Mouse (Mus musculus): ENCODE measurements around the gene Rab44. TPM values are rescaled to one million over a fixed set of nuclear protein-coding genes. Genes with fewer than 3 reads are reported as not detected.

Gene Rab44
- polyA plus RNA-seq, 1 experiment from 2014 or later, result not detected

- H3K4me3 ChIP-seq (ENCODE audit: low read depth, low read length), result no peak overlapping the region
- no peaks in the 10 kb centered on the region for H3K9me3 ChIP-seq (replicated peaks; ENCODE audit: control insufficient read depth, low read length)
- no peak overlapping the region for H3K4me2 ChIP-seq (ENCODE audit: low read length)
- peak overlapping the region; percentile 70; the same call in 1 of the 2 replicates for H3K27ac ChIP-seq (ENCODE audit: low read depth, low read length)
- H3K9ac ChIP-seq (ENCODE audit: low read length), result no peak overlapping the region
- H3K27me3 ChIP-seq (replicated peaks; ENCODE audit: control insufficient read depth, insufficient read depth, low read length), result no peaks in the 10 kb centered on the region
- ATAC-seq (peak; percentile 55; the same call in 1 of the 2 replicates), DNase-seq (ENCODE audit: low spot score) (peak; percentile 56)
- H3K36me3 ChIP-seq (ENCODE audit: control insufficient read depth, insufficient read depth, low read length), result no peaks in the 10 kb centered on the region
- 10% methylated on average over 17 of the region's 17 CpGs for WGBS
- peaks cover 10% of the 10 kb centered on the region for H3K4me1 ChIP-seq (ENCODE audit: control insufficient read depth, insufficient read depth, low read length)
Observed at GRCm38 (mm10) chr17:29164469-29165111, 50.6 kb downstream of the Rab44 start.

DNA sequence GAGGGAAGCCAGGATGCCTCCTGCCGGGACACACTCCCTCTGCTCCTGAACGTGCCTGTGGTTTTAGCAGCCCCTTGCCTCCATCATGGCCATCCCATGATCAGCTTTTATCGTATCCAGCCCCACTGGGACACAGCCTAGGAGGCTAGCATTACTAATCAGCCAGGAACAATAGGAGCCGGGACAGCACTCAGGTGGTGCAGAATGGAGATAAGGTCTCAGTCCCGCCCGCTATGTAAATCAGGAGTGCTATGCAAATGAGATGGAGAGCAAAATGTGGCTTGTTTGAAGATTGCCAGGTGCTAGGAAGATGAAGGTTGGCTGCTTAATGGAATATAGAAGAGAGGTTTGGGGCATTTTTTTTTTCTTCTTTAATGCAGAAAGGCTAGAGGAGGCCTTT lies 51.5 kb downstream of the Rab44 start:
- no peaks in the 10 kb centered on the region for H3K36me3 ChIP-seq (ENCODE audit: control insufficient read depth, insufficient read depth, low read length)
- 9% methylated on average over 6 of the region's 6 CpGs for WGBS
- peaks cover 10% of the 10 kb centered on the region for H3K4me1 ChIP-seq (ENCODE audit: control insufficient read depth, insufficient read depth, low read length)
- H3K27me3 ChIP-seq (replicated peaks; ENCODE audit: control insufficient read depth, insufficient read depth, low read length), result no peaks in the 10 kb centered on the region
- H3K9ac ChIP-seq (ENCODE audit: low read length), result 0 out of 2 replicates have a peak overlapping the region, but pooled peaks have one; percentile 22
- H3K4me3 ChIP-seq (ENCODE audit: low read depth, low read length), result no peak overlapping the region
- H3K4me2 ChIP-seq (ENCODE audit: low read length), result no peak overlapping the region
- DNase-seq (ENCODE audit: low spot score) (peak; percentile 34), ATAC-seq (peak; percentile 72)
- no peaks in the 10 kb centered on the region for H3K9me3 ChIP-seq (replicated peaks; ENCODE audit: control insufficient read depth, low read length)
- H3K27ac ChIP-seq (ENCODE audit: low read depth, low read length), result peak overlapping the region; percentile 70; the same call in 1 of the 2 replicates

- Histone ChIP-seq H3K27me3 (replicated peaks; ENCODE audit: control insufficient read depth, insufficient read depth, low read length) (no peaks in the 10 kb centered on the region), H3K4me2 (ENCODE audit: low read length) (no peak overlapping the region), H3K27ac (ENCODE audit: low read depth, low read length) (peak overlapping the region; percentile 70; the same call in 1 of the 2 replicates), H3K9ac (ENCODE audit: low read length) (0 out of 2 replicates have a peak overlapping the region, but pooled peaks have one; percentile 22), H3K36me3 (ENCODE audit: control insufficient read depth, insufficient read depth, low read length) (no peaks in the 10 kb centered on the region), H3K4me3 (ENCODE audit: low read depth, low read length) (no peak overlapping the region), H3K9me3 (replicated peaks; ENCODE audit: control insufficient read depth, low read length) (no peaks in the 10 kb centered on the region), H3K4me1 (ENCODE audit: control insufficient read depth, insufficient read depth, low read length) (peaks cover 10% of the 10 kb centered on the region)
- DNase-seq (ENCODE audit: low spot score), result no peak
- 35% methylated on average over 8 of the region's 8 CpGs for WGBS
- 0 out of 2 replicates have a peak, but pooled peaks have one; percentile 4 for ATAC-seq
Observed at GRCm38 (mm10) chr17:29165967-29166578, 52.1 kb downstream of the Rab44 start.

GRCm38 (mm10) chr17:29167371-29167770 lies 53.4 kb downstream of the Rab44 start:
- H3K4me1 ChIP-seq (ENCODE audit: control insufficient read depth, insufficient read depth, low read length), result peaks cover 10% of the 10 kb centered on the region
- no peak overlapping the region for H3K4me2 ChIP-seq (ENCODE audit: low read length)
- no peak for DNase-seq (ENCODE audit: low spot score)
- H3K27me3 ChIP-seq (replicated peaks; ENCODE audit: control insufficient read depth, insufficient read depth, low read length), result no peaks in the 10 kb centered on the region
- no peak for ATAC-seq
- H3K9ac ChIP-seq (ENCODE audit: low read length), result no peak overlapping the region
- no peak overlapping the region for H3K27ac ChIP-seq (ENCODE audit: low read depth, low read length)
- H3K36me3 ChIP-seq (ENCODE audit: control insufficient read depth, insufficient read depth, low read length), result no peaks in the 10 kb centered on the region
- 61% methylated on average over 6 of the region's 6 CpGs for WGBS
- H3K9me3 ChIP-seq (replicated peaks; ENCODE audit: control insufficient read depth, low read length), result no peaks in the 10 kb centered on the region
- no peak overlapping the region for H3K4me3 ChIP-seq (ENCODE audit: low read depth, low read length)

GRCm38 (mm10) chr17:29168438-29168837 lies 54.5 kb downstream of the Rab44 start:
- WGBS, result 91% methylated on average over 4 of the region's 4 CpGs
- no peaks in the 10 kb centered on the region for H3K36me3 ChIP-seq (ENCODE audit: control insufficient read depth, insufficient read depth, low read length)
- no peak for DNase-seq (ENCODE audit: low spot score)

GRCm38 (mm10) chr17:29168996-29169601 lies 55.2 kb downstream of the Rab44 start:
- Histone ChIP-seq H3K36me3 (ENCODE audit: control insufficient read depth, insufficient read depth, low read length) (no peaks in the 10 kb centered on the region), H3K9me3 (replicated peaks; ENCODE audit: control insufficient read depth, low read length) (no peaks in the 10 kb centered on the region), H3K4me2 (ENCODE audit: low read length) (no peak overlapping the region), H3K27me3 (replicated peaks; ENCODE audit: control insufficient read depth, insufficient read depth, low read length) (no peaks in the 10 kb centered on the region), H3K9ac (ENCODE audit: low read length) (no peak overlapping the region), H3K4me3 (ENCODE audit: low read depth, low read length) (no peak overlapping the region), H3K4me1 (ENCODE audit: control insufficient read depth, insufficient read depth, low read length) (peaks cover 10% of the 10 kb centered on the region), H3K27ac (ENCODE audit: low read depth, low read length) (no peak overlapping the region)
- DNase-seq (ENCODE audit: low spot score) (no peak), ATAC-seq (no peak)
- 78% methylated on average over 12 of the region's 12 CpGs for WGBS

More at GRCm38 (mm10) chr17:29168438-29168837, 54.5 kb downstream of the Rab44 start:
- Histone ChIP-seq H3K27me3 (replicated peaks; ENCODE audit: control insufficient read depth, insufficient read depth, low read length) (no peaks in the 10 kb centered on the region), H3K9me3 (replicated peaks; ENCODE audit: control insufficient read depth, low read length) (no peaks in the 10 kb centered on the region), H3K4me1 (ENCODE audit: control insufficient read depth, insufficient read depth, low read length) (peaks cover 10% of the 10 kb centered on the region), H3K9ac (ENCODE audit: low read length) (no peak overlapping the region), H3K4me2 (ENCODE audit: low read length) (no peak overlapping the region), H3K27ac (ENCODE audit: low read depth, low read length) (no peak overlapping the region), H3K4me3 (ENCODE audit: low read depth, low read length) (no peak overlapping the region)
- ATAC-seq, result no peak

- Histone ChIP-seq H3K27me3 (replicated peaks; ENCODE audit: control insufficient read depth, insufficient read depth, low read length) (no peaks in the 10 kb centered on the region), H3K4me1 (ENCODE audit: control insufficient read depth, insufficient read depth, low read length) (no peaks in the 10 kb centered on the region), H3K4me3 (ENCODE audit: low read depth, low read length) (no peak overlapping the region), H3K9ac (ENCODE audit: low read length) (no peak overlapping the region), H3K27ac (ENCODE audit: low read depth, low read length) (no peak overlapping the region), H3K9me3 (replicated peaks; ENCODE audit: control insufficient read depth, low read length) (no peaks in the 10 kb centered on the region), H3K4me2 (ENCODE audit: low read length) (no peak overlapping the region), H3K36me3 (ENCODE audit: control insufficient read depth, insufficient read depth, low read length) (no peaks in the 10 kb centered on the region)
- ATAC-seq (no peak), DNase-seq (ENCODE audit: low spot score) (no peak)
- WGBS, result 83% methylated on average over 14 of the region's 14 CpGs
Observed at GRCm38 (mm10) chr17:29170431-29171000, 56.6 kb downstream of the Rab44 start.

GRCm38 (mm10) chr17:29171001-29171772 lies 57.2 kb downstream of the Rab44 start:
- Histone ChIP-seq H3K4me3 (ENCODE audit: low read depth, low read length) (no peak overlapping the region), H3K9me3 (replicated peaks; ENCODE audit: control insufficient read depth, low read length) (no peaks in the 10 kb centered on the region), H3K9ac (ENCODE audit: low read length) (no peak overlapping the region), H3K4me2 (ENCODE audit: low read length) (no peak overlapping the region), H3K4me1 (ENCODE audit: control insufficient read depth, insufficient read depth, low read length) (peaks cover under 1% of the 10 kb centered on the region; the same call in 1 of the 2 replicates), H3K27ac (ENCODE audit: low read depth, low read length) (no peak overlapping the region), H3K36me3 (ENCODE audit: control insufficient read depth, insufficient read depth, low read length) (no peaks in the 10 kb centered on the region), H3K27me3 (replicated peaks; ENCODE audit: control insufficient read depth, insufficient read depth, low read length) (no peaks in the 10 kb centered on the region)
- WGBS, result 29% methylated on average over 14 of the region's 14 CpGs
- DNase-seq (ENCODE audit: low spot score), result peak; percentile 79
- peak; percentile 70 for ATAC-seq
